Mouse (Mus musculus) bone marrow, adult 2 months (tissue): ENCODE measurements around the gene Habp4. TPM values are rescaled to one million over a fixed set of nuclear protein-coding genes. Genes with fewer than 3 reads are reported as not detected.

Experiments
- H3K27ac ChIP-seq: fragments of 200-500 bp; 2 replicates; pipeline ENCODE4 v1.5.1; 2012; ENCODE audit warnings: low read depth, mild to moderate bottlenecking, control low read depth, inconsistent platforms, low read length; ENCODE audit not compliant: control insufficient read depth, poor library complexity, insufficient read depth
- H3K4me1 ChIP-seq: fragments of 200-500 bp; 2 replicates; pipeline ENCODE4 v1.6.1; 2011; ENCODE audit warnings: low read length; ENCODE audit not compliant: control insufficient read depth, insufficient read depth
- H3K4me3 ChIP-seq: fragments of 200-500 bp; replicated peaks from 2 replicates; pipeline ENCODE3; 2011; ENCODE audit warnings: mild to moderate bottlenecking, low read depth, low read length, control low read depth; ENCODE audit not compliant: control insufficient read depth
- CTCF ChIP-seq: fragments of 200-500 bp; IDR thresholded peaks from 2 replicates; pipeline ENCODE4 v1.5.1; 2011; ENCODE audit warnings: low read length, control low read depth; ENCODE audit not compliant: control insufficient read depth, insufficient read depth
- POLR2A ChIP-seq: fragments of 200-500 bp; IDR thresholded peaks from 2 replicates; pipeline ENCODE4 v1.6.1; 2011; ENCODE audit warnings: low read depth, mild to moderate bottlenecking, control low read depth, low read length, borderline replicate concordance; ENCODE audit not compliant: control insufficient read depth
- WGBS: fragments of 180-500 bp; shearing (Covaris S2); methylation state at CpG from one replicate; pipeline ENCODE4 v1.1.7; 2018; 5-methylcytosine and 5-hydroxymethylcytosine counted together
- polyA plus RNA-seq: library from polyadenylated mRNA; stranded (reverse); fragments of >200 nt; gene quantifications from 2 replicates; pipeline ENCODE4 v1.2.4, GENCODE M21; 2011; ENCODE audit warnings: low replicate concordance; ENCODE audit not compliant: missing spikeins, insufficient read depth, insufficient read length

The Habp4 gene
- polyA plus RNA-seq, 1 experiment: 7.1 TPM

DNA sequence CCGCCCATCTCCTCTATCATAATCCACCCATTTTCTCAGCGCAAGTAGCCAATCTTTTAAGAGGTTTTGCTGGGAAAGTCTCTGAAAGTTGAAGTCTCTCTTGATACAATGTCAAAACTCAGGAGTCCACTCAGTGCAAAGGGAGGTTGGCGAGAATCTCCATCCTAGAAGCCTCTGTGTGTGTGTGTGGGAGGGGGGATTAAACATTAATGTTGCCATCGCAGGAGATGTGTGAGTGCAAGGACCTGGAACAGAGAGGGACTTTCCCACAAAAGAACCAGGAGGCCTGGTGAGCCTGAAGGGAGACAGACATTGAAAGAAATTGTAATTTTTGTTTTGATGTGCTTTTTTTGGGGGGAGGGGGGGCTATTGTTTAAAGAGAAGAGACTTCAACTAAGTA lies 36.7 kb downstream of the Habp4 start:
- TF ChIP-seq POLR2A (no peak), CTCF (no peak)
- Histone ChIP-seq H3K4me3 (no peak overlapping the region), H3K27ac (no peak overlapping the region), H3K4me1 (no peaks in the 10 kb centered on the region)
- WGBS: 66% methylated on average over 4 of the region's 4 CpGs

DNA sequence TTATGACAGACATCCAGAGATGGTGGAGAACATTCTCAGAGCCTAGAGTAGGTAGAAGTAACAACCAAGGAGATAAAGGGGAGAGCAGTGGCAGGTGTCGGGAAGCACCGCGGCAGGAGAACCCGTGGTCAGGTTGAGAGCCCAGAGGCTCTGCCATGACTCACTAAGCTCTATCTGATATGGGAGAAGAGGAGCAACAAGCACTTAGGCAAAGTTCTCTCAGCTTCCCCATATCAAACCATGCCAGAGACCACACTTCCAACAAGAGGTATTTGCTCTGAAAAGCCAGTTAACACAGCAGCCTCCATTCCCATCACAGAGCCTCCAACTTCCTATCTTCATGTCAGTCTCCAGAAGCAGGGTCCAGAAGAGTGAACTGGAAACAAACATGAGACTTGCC lies 39.3 kb downstream of the Habp4 start:
- H3K4me1 ChIP-seq: no peaks in the 10 kb centered on the region
- 47% methylated on average over 4 of the region's 4 CpGs for WGBS
- H3K4me3 ChIP-seq: no peak overlapping the region
- H3K27ac ChIP-seq: no peak overlapping the region; the same call in 1 of the 2 replicates
- no peak for TF ChIP-seq POLR2A
- no peak for TF ChIP-seq CTCF

DNA sequence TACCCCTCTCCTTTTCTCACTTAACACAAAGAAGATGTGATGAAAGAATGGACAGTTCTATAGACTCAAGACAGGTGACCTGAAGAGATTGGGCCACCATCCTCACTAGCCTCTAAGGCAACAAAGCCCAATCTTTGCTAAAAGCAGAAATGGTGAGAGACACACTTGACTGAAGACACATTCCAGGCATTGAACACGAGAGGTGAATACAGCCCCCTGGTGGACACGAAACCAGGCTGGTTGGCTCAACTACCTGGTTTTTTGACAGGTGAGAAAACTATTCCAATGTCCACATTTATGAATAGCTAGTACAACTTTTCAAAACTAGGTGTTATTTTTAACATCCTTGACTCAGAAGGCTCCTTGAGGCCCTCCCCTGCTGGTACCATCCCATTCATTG lies 43.1 kb downstream of the Habp4 start:
- 26% methylated on average over 2 of the region's 2 CpGs for WGBS
- TF ChIP-seq POLR2A: no peak
- peak; percentile 42; the same call in 1 of the 2 replicates for TF ChIP-seq CTCF

DNA sequence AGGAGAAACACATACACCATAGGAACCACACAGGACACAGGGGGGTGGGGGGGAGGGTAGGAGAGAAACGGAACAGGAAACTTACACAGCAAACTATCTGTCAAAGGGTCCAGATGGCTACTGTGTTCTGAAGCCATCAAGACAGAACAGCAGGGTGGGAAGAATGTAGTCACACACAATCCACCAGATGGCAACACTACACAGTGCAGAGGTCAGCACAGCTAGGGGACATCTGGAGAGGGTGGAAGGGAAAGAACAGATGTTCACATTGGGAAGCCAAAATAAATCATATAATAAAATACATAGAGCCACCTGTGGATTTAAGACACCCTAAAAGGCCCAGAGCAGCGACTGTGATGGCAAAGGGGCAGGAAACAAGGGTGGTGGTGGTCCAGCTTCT lies 43.6 kb downstream of the Habp4 start:
- no peak overlapping the region for H3K27ac ChIP-seq
- H3K4me3 ChIP-seq: no peak overlapping the region
- no peak for TF ChIP-seq POLR2A
- TF ChIP-seq CTCF: 0 out of 2 replicates have a peak, but pooled peaks have one; percentile 7
- WGBS: 25% methylated on average over 2 of the region's 2 CpGs
- no peaks in the 10 kb centered on the region for H3K4me1 ChIP-seq

More for the DNA sequence above, 43.1 kb downstream of the Habp4 start:
- Histone ChIP-seq H3K4me1 (no peaks in the 10 kb centered on the region), H3K4me3 (no peak overlapping the region), H3K27ac (no peak overlapping the region)

DNA sequence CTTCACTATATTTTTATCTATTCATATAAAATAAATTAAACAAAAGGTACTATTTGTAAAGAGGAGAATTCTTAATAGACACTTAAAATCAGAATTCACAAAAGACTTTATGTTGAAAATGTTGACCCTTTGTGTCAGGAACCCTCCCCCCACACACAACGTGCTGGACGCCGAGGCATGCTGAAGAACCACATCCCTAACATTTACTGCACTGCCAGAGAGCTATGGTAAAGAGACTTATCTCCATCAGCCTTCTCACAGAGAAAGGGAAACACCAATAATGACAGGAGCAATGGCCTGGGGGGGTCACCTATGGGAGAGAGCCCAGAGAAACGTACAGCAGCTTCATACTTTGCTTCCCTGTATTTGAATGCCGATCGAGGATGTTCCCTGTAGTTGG lies 46.5 kb downstream of the Habp4 start:
- H3K4me1 ChIP-seq: no peaks in the 10 kb centered on the region
- TF ChIP-seq POLR2A (no peak), CTCF (no peak)
- H3K27ac ChIP-seq: no peak overlapping the region
- H3K4me3 ChIP-seq: no peak overlapping the region
- 85% methylated on average over 6 of the region's 6 CpGs for WGBS

DNA sequence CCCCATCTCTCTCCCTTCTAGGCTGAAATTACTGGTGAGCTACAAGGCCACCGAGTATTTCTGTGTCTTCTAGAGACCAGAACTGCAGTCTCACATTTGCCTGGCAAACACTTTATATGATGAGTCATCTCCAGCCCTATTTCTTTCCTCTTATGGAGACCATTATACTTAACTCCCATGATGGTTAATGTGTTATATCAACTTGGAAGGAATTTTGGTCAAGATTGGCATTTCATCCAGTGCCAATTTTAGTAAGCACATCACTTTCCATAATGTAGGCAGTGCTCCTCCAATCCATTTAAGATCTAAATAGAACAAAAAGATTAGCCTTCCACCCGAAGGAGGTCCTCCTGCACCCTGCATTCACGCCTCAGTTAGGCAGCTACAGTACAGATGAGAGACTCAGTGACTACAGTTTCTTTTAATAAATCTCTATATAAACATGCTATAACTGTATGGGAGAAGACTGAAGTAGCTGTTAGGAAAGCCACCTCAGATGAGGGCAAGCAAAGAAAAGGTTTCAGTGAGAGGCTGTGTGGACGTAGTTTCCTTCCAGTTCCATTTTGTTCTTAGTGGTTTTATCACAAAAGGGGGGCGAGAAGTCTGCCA lies 50.5 kb downstream of the Habp4 start:
- Histone ChIP-seq H3K4me3 (no peak overlapping the region), H3K27ac (no peak overlapping the region), H3K4me1 (no peaks in the 10 kb centered on the region)
- 67% methylated on average over 5 of the region's 5 CpGs for WGBS
- TF ChIP-seq POLR2A (no peak), CTCF (no peak)

DNA sequence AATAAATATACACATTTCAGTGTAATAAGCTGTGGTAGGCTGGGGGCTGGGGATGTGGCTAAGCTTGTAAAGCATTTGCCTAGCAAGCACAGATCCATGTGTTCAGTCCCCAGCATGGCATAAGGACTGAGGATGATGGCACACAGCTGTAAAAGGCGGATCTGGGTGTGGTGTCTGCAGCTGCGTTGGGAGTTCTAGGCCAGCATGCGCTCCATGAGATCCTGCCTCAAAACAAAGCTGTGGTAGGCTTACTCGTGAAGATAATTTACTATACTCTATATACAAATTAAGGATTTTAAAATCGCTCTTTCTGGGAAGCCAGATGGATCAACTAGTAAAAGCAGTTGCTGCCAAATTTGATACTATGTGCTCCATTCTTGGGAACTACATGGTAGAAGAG lies 53.3 kb downstream of the Habp4 start:
- 86% methylated on average over 5 of the region's 5 CpGs for WGBS
- TF ChIP-seq POLR2A (no peak), CTCF (no peak)

DNA sequence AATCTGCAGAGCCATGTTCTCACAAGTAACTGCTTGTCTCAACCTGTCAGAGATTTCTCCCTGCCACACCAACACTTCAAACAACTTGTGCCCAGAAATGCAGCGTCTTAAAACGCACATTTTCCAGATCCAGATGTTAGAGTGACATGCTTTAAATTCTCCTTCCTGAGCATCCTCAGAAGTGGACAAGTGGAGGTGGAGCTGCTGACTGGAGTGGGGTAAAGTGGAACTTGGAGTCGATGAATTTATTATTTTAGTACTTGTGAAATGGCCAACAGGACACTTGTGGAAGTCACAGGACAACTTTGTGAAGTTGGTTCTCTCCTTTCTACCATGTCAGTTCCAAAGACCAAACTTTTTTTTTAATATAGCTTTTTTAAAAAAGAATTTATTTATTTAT lies 64.1 kb downstream of the Habp4 start:
- Histone ChIP-seq H3K4me1 (no peaks in the 10 kb centered on the region), H3K27ac (no peak overlapping the region), H3K4me3 (no peak overlapping the region)
- TF ChIP-seq CTCF (no peak), POLR2A (no peak)
- WGBS: 85% methylated on average over 3 of the region's 3 CpGs

More for the DNA sequence above, 53.3 kb downstream of the Habp4 start:
- H3K4me3 ChIP-seq: no peak overlapping the region
- no peaks in the 10 kb centered on the region for H3K4me1 ChIP-seq
- no peak overlapping the region for H3K27ac ChIP-seq

DNA sequence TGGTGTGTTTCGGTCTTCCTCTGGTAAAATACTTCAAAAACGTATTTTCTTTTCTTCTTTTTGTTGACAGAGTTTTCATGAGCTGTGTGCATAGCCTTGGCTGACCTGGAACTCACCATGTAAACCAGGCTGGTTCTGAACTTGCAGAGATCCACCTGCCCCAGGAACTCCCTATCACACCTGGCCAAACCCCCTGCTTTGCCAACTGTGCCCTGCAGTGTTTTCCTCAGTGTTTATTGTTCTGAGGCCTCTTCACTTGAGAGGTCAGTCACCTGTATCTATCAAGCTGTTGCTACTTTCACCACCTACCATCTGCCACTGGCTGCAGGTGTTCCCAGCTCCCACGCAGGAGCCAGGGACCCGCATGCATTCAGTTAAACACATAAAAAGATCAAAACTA lies 65.1 kb downstream of the Habp4 start:
- Histone ChIP-seq H3K27ac (no peak overlapping the region), H3K4me1 (no peaks in the 10 kb centered on the region), H3K4me3 (no peak overlapping the region)
- WGBS: 80% methylated on average over 4 of the region's 4 CpGs
- TF ChIP-seq CTCF (no peak), POLR2A (no peak)
